Mouse (Mus musculus) forebrain, postnatal 0 days (tissue): Measurements from ENCODE around the gene Slc2a3. TPM values are rescaled to one million over a fixed set of nuclear protein-coding genes. Genes with fewer than 3 reads are reported as not detected.
"Not testable (repeated sequence)": the region's sequence is repeated elsewhere in the genome, so short reads cannot be mapped to it uniquely, and the experiment has no call there.

Experiments used
- ATAC-seq: fragments of 200-750 bp; cut with Nextera tagmentation; 2 replicates; pipeline ENCODE4 v1.8.0; 2017; ENCODE audit warnings: mild to moderate bottlenecking, moderate library complexity
- DNase-seq: peaks from one replicate; pipeline ENCODE4 v3.0.0-alpha.2; 2015
- H3K27ac ChIP-seq: fragments of 300-500 bp; sonication (generic); 2 replicates; pipeline ENCODE4 v1.5.1; 2014; ENCODE audit warnings: low read depth, mild to moderate bottlenecking, antibody characterized with exemption, low read length, moderate library complexity, mixed read lengths
- H3K27me3 ChIP-seq: fragments of 300-500 bp; sonication (generic); 2 replicates; pipeline ENCODE4 v1.6.1; 2014; ENCODE audit warnings: mild to moderate bottlenecking, low read length, mixed read lengths; ENCODE audit not compliant: insufficient read depth
- H3K36me3 ChIP-seq: fragments of 300-500 bp; sonication (generic); 2 replicates; pipeline ENCODE4 v1.6.1; 2014; ENCODE audit warnings: mild to moderate bottlenecking, moderate library complexity; ENCODE audit not compliant: insufficient read depth
- H3K4me1 ChIP-seq: fragments of 300-500 bp; sonication (generic); 2 replicates; pipeline ENCODE4 v1.6.1; 2014; ENCODE audit warnings: antibody characterized with exemption; ENCODE audit not compliant: insufficient read depth
- H3K4me2 ChIP-seq: fragments of 300-500 bp; sonication (generic); 2 replicates; pipeline ENCODE4 v1.6.1; 2014; ENCODE audit warnings: low read depth, mild to moderate bottlenecking, moderate library complexity
- H3K4me3 ChIP-seq: fragments of 300-500 bp; sonication (generic); 2 replicates; pipeline ENCODE4 v1.5.1; 2014; ENCODE audit warnings: low read depth, low read length, mixed read lengths
- H3K9ac ChIP-seq: fragments of 300-500 bp; sonication (generic); 2 replicates; pipeline ENCODE4 v1.6.1; 2014; ENCODE audit warnings: mild to moderate bottlenecking
- H3K9me3 ChIP-seq: fragments of 300-500 bp; sonication (generic); 2 replicates; pipeline ENCODE4 v1.6.1; 2016; ENCODE audit warnings: low read length
- CTCF ChIP-seq: sonication (generic); IDR thresholded peaks from 2 replicates; pipeline ENCODE4 v1.5.1; 2016; ENCODE audit warnings: antibody characterized with exemption, control low read depth, low read depth
- WGBS: fragments of 180-500 bp; shearing (Covaris S2); extraction: QIAGEN DNeasy Blood & Tissue Kit; methylation state at CpG from one replicate; pipeline ENCODE4 v1.1.7; 2014; 5-methylcytosine and 5-hydroxymethylcytosine counted together
- polyA plus RNA-seq: library from polyadenylated mRNA; unstranded; fragments of >200 nt; fragmentation: Nextera tagmentation; extraction: Ambion mirVana; gene quantifications from 2 replicates; pipeline ENCODE4 v1.2.1, GENCODE M21; 2015
- total RNA-seq: library from RNA; depleted of rRNA; stranded (reverse); fragments of >200 nt; gene quantifications from 2 replicates; pipeline ENCODE4 v1.2.3, GENCODE M21; 2014

Slc2a3 gene
- total and polyA plus RNA-seq, 2 experiments from 2014 or later = 41.6 to 78.2 TPM

DNA sequence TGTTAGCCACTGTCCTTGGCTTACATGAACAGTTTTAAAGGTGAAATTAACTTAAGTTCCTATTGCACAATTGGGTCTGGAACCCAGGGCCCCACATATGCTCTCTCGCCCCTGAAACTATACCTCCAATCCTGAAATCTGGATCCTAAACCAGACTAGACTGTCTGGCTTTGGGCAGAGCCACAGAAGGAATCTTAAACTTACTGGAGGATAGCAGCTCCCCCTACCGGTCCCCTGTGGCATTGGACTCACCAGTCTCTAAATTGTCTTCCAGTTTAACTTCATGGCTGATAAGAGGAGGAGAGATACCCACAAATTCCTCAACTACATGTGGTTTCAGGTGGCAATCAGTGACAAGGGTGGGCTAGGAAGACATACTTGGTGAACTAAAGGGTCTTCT is 81.5 kb downstream of the Slc2a3 start:
- Histone ChIP-seq H3K27ac (no peak overlapping the region), H3K9me3 (no peaks in the 10 kb centered on the region), H3K4me2 (no peak overlapping the region), H3K27me3 (no peaks in the 10 kb centered on the region), H3K4me3 (no peak overlapping the region), H3K4me1 (no peaks in the 10 kb centered on the region), H3K9ac (no peak overlapping the region), H3K36me3 (no peaks in the 10 kb centered on the region)
- 25% methylated on average over 2 of the region's 2 CpGs for WGBS
- ATAC-seq (peak; percentile 27; the same call in 1 of the 2 replicates), DNase-seq (peak; percentile 58)
- TF ChIP-seq CTCF = peak; percentile 69

DNA sequence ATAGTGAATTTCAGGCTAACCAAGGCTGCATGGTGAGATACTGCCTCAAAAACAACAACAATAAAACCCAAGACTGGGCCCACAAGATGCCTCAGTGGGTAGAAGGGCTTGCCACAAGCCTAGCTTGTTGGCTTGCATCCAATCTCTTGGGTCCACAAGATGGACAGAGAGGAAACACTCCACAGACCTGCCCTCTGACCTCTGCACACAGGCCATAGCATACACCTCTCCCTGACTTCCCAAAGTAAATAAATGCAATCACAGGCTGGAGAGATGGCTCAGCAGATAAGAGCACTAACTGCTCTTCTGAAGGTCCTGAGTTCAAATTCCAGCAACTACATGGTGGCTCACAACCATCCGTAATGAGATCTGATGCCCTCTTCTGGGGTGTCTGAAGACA is 83.2 kb downstream of the Slc2a3 start:
- ATAC-seq, DNase-seq: not testable (repeated sequence)

DNA sequence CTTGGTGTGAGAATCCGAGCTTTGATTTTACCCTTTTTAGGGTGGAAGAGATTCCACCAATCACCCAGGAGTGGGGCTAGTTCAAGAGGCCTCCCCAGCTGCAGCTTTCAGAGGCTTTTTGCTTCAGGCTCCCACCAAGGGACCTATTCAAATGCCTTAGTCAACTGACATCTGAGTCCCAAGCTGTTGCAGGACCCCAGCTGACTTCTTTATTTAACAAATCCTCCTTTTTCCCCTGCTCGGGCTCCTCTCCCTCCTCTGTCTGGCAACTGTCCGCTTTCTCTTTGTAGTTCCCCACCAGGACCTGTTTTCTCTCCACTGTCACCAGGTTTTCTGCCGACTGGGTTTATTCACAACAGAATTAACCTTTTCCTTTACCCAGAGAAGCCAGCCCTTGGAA is 85.6 kb downstream of the Slc2a3 start:
- DNase-seq (no peak), ATAC-seq (peak; percentile 16; the same call in 1 of the 2 replicates)
- Histone ChIP-seq H3K4me1 (no peaks in the 10 kb centered on the region), H3K27ac (no peak overlapping the region), H3K9me3 (no peaks in the 10 kb centered on the region), H3K36me3 (no peaks in the 10 kb centered on the region), H3K27me3 (no peaks in the 10 kb centered on the region), H3K4me3 (no peak overlapping the region), H3K9ac (no peak overlapping the region), H3K4me2 (no peak overlapping the region)
- WGBS = 4% methylated on average over 4 of the region's 4 CpGs
- no peak for TF ChIP-seq CTCF

More for the DNA sequence above, 83.2 kb downstream of the Slc2a3 start:
- H3K36me3 ChIP-seq, H3K9me3 ChIP-seq, H3K4me3 ChIP-seq, H3K9ac ChIP-seq, H3K4me2 ChIP-seq, H3K27ac ChIP-seq, H3K27me3 ChIP-seq, H3K4me1 ChIP-seq: not testable (repeated sequence)
- 96% methylated on average over 1 of the region's 1 CpGs for WGBS

- TF ChIP-seq CTCF = no peak
- Histone ChIP-seq H3K36me3 (no peaks in the 10 kb centered on the region), H3K4me1 (no peaks in the 10 kb centered on the region), H3K9me3 (no peaks in the 10 kb centered on the region), H3K27ac (no peak overlapping the region), H3K4me3 (no peak overlapping the region), H3K9ac (no peak overlapping the region), H3K4me2 (no peak overlapping the region), H3K27me3 (no peaks in the 10 kb centered on the region)
- 63% methylated on average over 7 of the region's 7 CpGs for WGBS
- DNase-seq (no peak), ATAC-seq (no peak)
Observed at GRCm38 (mm10) chr6:122714707-122715365, 86.6 kb downstream of the Slc2a3 start.

GRCm38 (mm10) chr6:122713116-122713515 is 88.3 kb downstream of the Slc2a3 start:
- DNase-seq, ATAC-seq: not testable (repeated sequence)
- 93% methylated on average over 7 of the region's 7 CpGs for WGBS

GRCm38 (mm10) chr6:122711455-122711854 is 90.0 kb downstream of the Slc2a3 start:
- H3K9ac ChIP-seq = no peak overlapping the region

More at GRCm38 (mm10) chr6:122713116-122713515, 88.3 kb downstream of the Slc2a3 start:
- H3K4me3 ChIP-seq, H3K9ac ChIP-seq, H3K27me3 ChIP-seq, H3K4me2 ChIP-seq, H3K9me3 ChIP-seq, H3K27ac ChIP-seq, H3K36me3 ChIP-seq, H3K4me1 ChIP-seq: not testable (repeated sequence)

DNA sequence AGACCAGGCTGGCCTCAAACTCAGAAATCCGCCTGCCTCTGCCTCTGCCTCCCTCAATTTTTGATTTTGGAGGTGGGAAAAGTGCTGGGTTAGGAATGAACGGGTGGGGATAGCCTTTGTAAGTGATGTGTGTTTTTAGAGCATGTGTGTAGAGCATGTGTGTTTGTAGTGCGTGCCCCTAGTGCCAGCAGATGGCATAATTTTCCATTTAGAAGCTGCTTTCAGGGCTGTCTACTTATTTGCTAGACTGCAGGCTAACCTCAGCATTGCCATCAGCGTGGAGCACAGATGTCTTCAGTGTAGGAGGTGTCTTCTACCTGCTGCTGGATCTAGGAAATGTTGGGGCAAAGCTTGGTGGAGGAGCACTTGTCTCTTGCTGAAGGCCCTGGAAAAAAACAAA is 92.6 kb downstream of the Slc2a3 start:
- no peak; the same call in 1 of the 2 replicates for ATAC-seq
- Histone ChIP-seq H3K4me2 (no peak overlapping the region), H3K4me3 (no peak overlapping the region), H3K9ac (no peak overlapping the region), H3K27ac (no peak overlapping the region), H3K36me3 (no peaks in the 10 kb centered on the region), H3K27me3 (no peaks in the 10 kb centered on the region), H3K9me3 (no peaks in the 10 kb centered on the region), H3K4me1 (no peaks in the 10 kb centered on the region)
- whole genome bisulfite sequencing = 72% methylated on average over 4 of the region's 4 CpGs
- DNase-seq = no peak
- TF ChIP-seq CTCF = peak; percentile 32; the same call in 1 of the 2 replicates

More at GRCm38 (mm10) chr6:122711455-122711854, 90.0 kb downstream of the Slc2a3 start:
- Histone ChIP-seq H3K27ac (no peak overlapping the region), H3K4me3 (no peak overlapping the region), H3K9me3 (no peaks in the 10 kb centered on the region), H3K4me2 (no peak overlapping the region), H3K27me3 (no peaks in the 10 kb centered on the region), H3K36me3 (no peaks in the 10 kb centered on the region), H3K4me1 (no peaks in the 10 kb centered on the region)
- DNase-seq = no peak
- TF ChIP-seq CTCF = no peak
- WGBS = 97% methylated on average over 2 of the region's 2 CpGs
- no peak for ATAC-seq
